Mouse (Mus musculus): ENCODE data around the gene Vmn1r87.
"Not testable (repeated sequence)": the region's sequence is repeated elsewhere in the genome, so short reads cannot be mapped to it uniquely, and the experiment has no call there.

Vmn1r87 gene

GRCm38 (mm10) chr7:13140057-13140456, at the start of gene Vmn1r87:
Gene Vmn1r87 (minus strand): TSS chr7:13140157.
- no peak for DNase-seq (ENCODE audit: extremely low spot score, low read depth, low spot score)

GRCm38 (mm10) chr7:13159268-13159667, 19.3 kb upstream of the Vmn1r87 start, which contains the start of gene Vmn1r88:
Gene Vmn1r88 (plus strand): TSS chr7:13159568.
- DNase-seq (ENCODE audit: extremely low spot score, low read depth, low spot score): no peak

DNA sequence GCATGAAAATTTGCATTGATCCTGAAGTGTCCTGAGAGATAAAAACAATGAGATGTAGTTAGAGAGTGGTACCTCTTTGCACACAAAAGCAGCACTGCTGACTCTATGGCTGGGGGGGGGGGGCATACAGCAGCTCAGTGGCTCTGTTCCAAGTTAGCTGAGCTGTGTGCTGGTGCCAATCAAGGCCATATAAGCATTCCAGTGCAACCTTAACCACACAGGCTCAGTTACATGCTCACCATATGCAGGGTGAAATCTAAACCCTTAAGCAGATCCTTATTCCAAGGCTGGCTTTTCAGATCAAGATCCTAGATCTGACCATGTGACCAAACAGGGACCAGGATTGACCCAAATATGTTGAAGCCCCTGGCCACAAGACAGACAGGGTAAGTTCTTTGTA, 2.6 kb downstream of the Vmn1r87 start:
- DNase-seq (ENCODE audit: extremely low spot score, low read depth, low spot score): no peak

GRCm38 (mm10) chr7:13131856-13132255, 8.1 kb downstream of the Vmn1r87 start:
- no peak for DNase-seq (ENCODE audit: extremely low spot score, low read depth, low spot score)

DNA sequence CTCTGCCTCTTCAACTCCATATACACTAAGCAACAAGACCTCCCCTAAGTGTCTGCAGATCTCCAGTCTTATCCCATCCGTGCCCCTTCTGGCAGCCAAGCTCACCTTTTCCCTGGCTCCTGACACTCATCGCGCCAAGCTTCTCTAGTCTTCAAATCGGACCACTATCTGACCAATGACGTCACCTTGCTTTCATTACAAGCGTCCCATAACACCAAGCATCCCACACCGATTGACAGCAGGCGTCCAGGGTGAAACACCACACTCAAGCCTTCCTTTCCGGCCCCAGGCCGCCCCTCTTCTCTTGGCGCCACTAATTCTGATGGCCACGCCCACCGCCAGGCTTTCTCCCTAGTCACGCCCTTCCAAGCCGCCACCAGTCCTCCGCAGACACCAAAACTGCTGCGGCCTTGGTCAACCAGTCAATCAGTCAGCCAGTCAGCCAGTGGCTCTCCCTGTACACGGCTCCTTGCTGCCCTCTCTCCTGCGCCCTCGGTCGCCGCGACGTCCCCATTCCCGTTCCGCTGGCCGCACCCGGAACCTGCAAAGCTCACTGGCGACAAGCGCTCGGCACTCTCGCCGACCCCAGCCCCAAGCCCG, 16.3 kb downstream of the Vmn1r87 start:
- DNase-seq (ENCODE audit: extremely low spot score, low read depth, low spot score): not testable (repeated sequence)

GRCm38 (mm10) chr7:13119817-13120216, 20.1 kb downstream of the Vmn1r87 start, which contains the start of gene Vmn1r86:
Gene Vmn1r86 (minus strand): TSS chr7:13119917.
- no peak for DNase-seq (ENCODE audit: extremely low spot score, low read depth, low spot score)

DNA sequence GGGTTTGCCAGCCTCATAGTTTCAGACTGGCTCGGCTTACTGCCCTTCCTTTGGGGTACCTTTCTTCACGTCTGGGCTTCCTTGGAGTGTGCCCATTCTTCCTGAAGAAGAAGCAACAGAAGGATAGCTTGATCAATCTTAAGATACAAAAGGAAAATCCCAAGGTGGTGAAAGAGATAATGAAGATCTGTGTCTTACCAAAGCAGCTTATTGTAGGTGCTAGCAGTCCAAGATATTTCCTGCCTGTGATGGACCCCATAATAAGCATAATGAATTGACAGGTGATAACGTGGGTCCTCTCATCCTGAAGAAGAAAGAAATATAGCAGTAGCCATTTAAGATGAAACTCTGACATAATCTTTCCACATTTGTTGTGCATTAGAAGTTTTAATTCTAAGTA, 44.9 kb downstream of the Vmn1r87 start, which contains the start of gene Vmn1r85:
Gene Vmn1r85 (minus strand): TSS at position 101 of the 400 bp plus-strand sequence.
- no peak for DNase-seq (ENCODE audit: extremely low spot score, low read depth, low spot score)
